Mouse (Mus musculus) cerebellum, adult 2 months (tissue): ENCODE data around the gene Ascc2.

ENCODE experiments used
- CTCF ChIP-seq: fragments of 200-500 bp; IDR thresholded peaks from 2 replicates; pipeline ENCODE4 v1.5.1; 2011; ENCODE audit warnings: low read depth, mild to moderate bottlenecking, control low read depth, low read length, moderate library complexity, borderline replicate concordance; ENCODE audit not compliant: insufficient read depth
- POLR2A ChIP-seq: fragments of 200-500 bp; IDR thresholded peaks from 2 replicates; pipeline ENCODE4 v1.6.1; 2011; ENCODE audit warnings: low read length, control low read depth, borderline replicate concordance; ENCODE audit not compliant: insufficient read depth

DNA sequence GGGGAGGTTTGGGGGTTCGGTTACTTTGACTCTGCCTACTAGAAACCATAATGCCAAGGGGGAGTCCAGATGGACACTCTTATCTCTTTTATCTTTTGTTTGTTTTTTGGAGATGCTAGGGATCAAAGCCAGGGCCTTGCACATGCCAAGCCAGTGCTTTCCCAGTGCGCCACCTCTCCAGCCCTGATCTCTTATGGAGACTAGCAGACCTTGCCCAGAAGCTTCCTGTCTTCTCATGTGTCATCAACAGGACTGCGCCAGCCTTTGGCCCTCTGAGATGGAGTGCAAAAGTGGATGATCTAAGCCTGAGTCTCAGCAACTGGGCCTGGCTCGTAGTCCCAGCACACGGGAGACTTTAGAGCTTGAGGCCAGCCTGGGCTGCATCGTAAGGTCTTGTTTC lies 38.1 kb downstream of the Ascc2 start:
- TF ChIP-seq CTCF (no peak), POLR2A (no peak)
